Mouse (Mus musculus): ENCODE results near the gene Mgat5. TPM values are rescaled to one million over a fixed set of nuclear protein-coding genes. Genes with fewer than 3 reads are reported as not detected.

Mgat5 gene
- polyA plus RNA-seq, 1 experiment from 2014 or later: 7.2 TPM

DNA sequence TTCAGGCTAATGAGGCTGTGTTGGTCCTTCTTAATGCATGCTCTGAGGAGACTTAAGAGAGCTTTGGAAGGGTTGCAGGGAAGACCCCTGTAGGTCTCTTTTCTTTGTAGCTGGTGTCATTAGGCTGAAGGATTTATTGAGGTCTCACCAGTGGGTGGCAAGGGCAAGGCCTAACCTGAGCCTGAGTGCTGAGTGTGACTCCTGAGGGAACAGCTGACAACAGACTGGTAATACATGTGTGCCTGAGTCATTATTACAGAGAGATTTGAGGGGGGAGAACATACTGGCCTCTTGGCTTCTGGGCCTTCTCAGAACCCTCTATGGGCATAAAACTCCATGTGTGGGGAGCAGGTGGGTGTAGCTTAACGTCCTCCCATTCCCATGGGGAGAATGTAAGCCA lies 8.0 kb downstream of the Mgat5 start:
- Histone ChIP-seq H3K27ac (ENCODE audit: low read depth, low read length) (no peak overlapping the region), H3K4me3 (ENCODE audit: low read depth, low read length) (no peak overlapping the region), H3K4me2 (ENCODE audit: low read depth) (no peak overlapping the region), H3K4me1 (ENCODE audit: control insufficient read depth, insufficient read depth, low read length) (peaks cover 5% of the 10 kb centered on the region; the same call in 1 of the 2 replicates), H3K36me3 (ENCODE audit: control insufficient read depth, insufficient read depth, low read length) (no peaks in the 10 kb centered on the region), H3K9ac (ENCODE audit: low read length) (no peak overlapping the region), H3K27me3 (ENCODE audit: control insufficient read depth, insufficient read depth, low read length) (no peaks in the 10 kb centered on the region), H3K9me3 (ENCODE audit: control insufficient read depth, low read length) (no peaks in the 10 kb centered on the region)
- ATAC-seq (ENCODE audit: insufficient read depth, low FRiP score, low TSS enrichment) (no peak), DNase-seq (ENCODE audit: low spot score) (no peak)
- WGBS: 13% methylated on average over 1 of the region's 1 CpGs

DNA sequence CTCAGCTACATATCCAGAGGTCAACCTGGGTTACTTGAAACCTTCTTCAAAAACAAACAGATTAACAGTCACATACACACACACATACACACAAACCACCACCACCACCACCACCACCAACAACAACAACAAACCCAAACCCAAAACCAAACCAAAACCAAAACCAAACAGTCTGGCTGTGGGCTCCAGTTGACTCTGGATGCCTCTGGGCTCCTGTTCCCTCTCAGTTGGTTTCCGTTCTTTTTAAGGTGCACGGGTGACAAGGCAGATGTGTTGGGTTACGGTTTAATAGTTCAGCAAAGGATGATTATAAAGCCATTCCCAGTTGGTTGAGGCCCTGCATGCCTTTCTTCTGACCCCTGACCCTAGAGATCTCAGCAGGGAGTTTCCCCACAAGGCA lies 8.6 kb downstream of the Mgat5 start:
- Histone ChIP-seq H3K27ac (ENCODE audit: low read depth, low read length) (no peak overlapping the region), H3K9ac (ENCODE audit: low read length) (no peak overlapping the region)
- 33% methylated on average over 3 of the region's 3 CpGs for WGBS

DNA sequence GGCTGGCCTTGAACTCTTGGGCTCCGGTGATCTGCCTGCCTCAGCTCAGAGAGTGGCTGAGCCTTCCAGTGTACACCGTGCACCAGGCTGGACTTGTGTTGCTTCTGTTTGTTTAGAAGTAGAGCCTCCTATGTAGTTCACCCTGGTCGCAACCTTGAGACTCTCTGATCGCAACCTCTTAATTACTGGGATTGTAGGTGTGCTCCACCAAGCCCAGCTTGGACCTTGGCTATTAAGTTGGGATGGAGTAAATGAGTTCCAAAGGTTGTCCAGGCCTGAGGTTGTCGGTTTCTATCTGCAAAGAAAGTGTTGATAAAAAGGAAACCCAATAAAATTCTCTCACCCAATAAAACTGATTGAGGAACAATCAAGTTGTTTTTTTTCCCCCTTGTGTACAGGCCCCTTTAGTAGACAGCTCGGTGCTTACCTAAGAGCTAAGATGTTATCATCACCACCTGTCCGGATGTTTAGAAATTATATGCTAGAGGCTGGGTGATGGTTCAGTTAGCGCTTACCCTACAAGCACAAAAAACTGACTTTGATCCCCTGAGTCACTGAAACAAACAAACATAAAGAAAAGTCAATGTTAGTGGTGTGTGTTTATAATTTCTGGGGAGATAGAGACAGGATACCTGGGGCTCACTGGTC lies 9.9 kb downstream of the Mgat5 start:
- Histone ChIP-seq H3K4me3 (ENCODE audit: low read depth, low read length) (no peak overlapping the region), H3K27ac (ENCODE audit: low read depth, low read length) (no peak overlapping the region), H3K9ac (ENCODE audit: low read length) (no peak overlapping the region), H3K4me2 (ENCODE audit: low read depth) (no peak overlapping the region), H3K9me3 (ENCODE audit: control insufficient read depth, low read length) (no peaks in the 10 kb centered on the region), H3K4me1 (ENCODE audit: control insufficient read depth, insufficient read depth, low read length) (peaks cover 5% of the 10 kb centered on the region; the same call in 1 of the 2 replicates), H3K36me3 (ENCODE audit: control insufficient read depth, insufficient read depth, low read length) (no peaks in the 10 kb centered on the region), H3K27me3 (ENCODE audit: control insufficient read depth, insufficient read depth, low read length) (no peaks in the 10 kb centered on the region)
- ATAC-seq (ENCODE audit: insufficient read depth, low FRiP score, low TSS enrichment) (no peak), DNase-seq (ENCODE audit: low spot score) (no peak)
- WGBS: 91% methylated on average over 8 of the region's 8 CpGs

More for the DNA sequence above, 8.6 kb downstream of the Mgat5 start:
- no peaks in the 10 kb centered on the region for H3K36me3 ChIP-seq (ENCODE audit: control insufficient read depth, insufficient read depth, low read length)
- H3K9me3 ChIP-seq (ENCODE audit: control insufficient read depth, low read length): no peaks in the 10 kb centered on the region
- DNase-seq (ENCODE audit: low spot score) (no peak), ATAC-seq (ENCODE audit: insufficient read depth, low FRiP score, low TSS enrichment) (no peak)
- H3K4me2 ChIP-seq (ENCODE audit: low read depth): no peak overlapping the region
- peaks cover 5% of the 10 kb centered on the region; the same call in 1 of the 2 replicates for H3K4me1 ChIP-seq (ENCODE audit: control insufficient read depth, insufficient read depth, low read length)
- no peak overlapping the region for H3K4me3 ChIP-seq (ENCODE audit: low read depth, low read length)
- H3K27me3 ChIP-seq (ENCODE audit: control insufficient read depth, insufficient read depth, low read length): no peaks in the 10 kb centered on the region

DNA sequence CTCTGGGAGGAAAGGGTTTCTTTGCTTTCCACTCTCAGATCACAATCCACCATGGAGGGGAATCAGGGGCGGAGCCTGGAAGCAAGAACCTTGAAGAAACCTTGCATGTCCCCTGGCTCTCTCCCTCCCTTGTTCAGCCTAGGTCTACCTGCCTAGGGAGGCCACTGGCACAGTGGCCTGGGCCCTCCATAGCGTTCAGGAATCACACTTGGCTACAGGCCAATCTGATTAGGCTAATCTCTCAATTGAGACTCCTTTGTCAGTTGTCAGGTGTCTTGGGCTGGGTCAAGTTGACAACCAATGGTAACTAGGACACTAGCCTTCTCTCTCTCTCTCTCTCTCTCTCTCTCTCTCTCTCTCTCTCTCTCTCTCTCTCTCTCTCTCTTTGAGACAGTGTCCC lies 12.2 kb downstream of the Mgat5 start:
- no peak overlapping the region for H3K4me3 ChIP-seq (ENCODE audit: low read depth, low read length)

DNA sequence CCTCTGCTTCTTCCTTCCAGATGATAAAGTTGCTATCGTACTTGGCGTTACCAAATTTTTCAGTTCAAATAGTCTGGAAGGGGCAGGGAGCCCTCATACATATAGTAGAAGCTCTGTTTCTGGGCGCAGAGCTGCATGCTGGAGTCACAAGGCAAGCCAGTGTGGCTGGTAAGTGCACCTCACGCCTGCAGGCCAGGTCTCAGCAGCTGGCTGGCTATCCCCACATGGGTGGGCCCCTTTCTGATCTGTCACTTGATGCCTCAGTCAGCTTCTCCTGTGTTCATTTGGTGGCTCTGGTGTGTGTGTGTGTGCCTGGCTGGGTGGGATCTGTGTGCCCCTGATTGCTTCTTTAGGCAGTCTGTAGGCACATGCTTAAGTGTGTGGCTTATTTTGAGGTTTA lies 12.8 kb downstream of the Mgat5 start:
- Histone ChIP-seq H3K27ac (ENCODE audit: low read depth, low read length) (no peak overlapping the region), H3K4me3 (ENCODE audit: low read depth, low read length) (no peak overlapping the region), H3K9ac (ENCODE audit: low read length) (no peak overlapping the region), H3K9me3 (ENCODE audit: control insufficient read depth, low read length) (no peaks in the 10 kb centered on the region), H3K4me1 (ENCODE audit: control insufficient read depth, insufficient read depth, low read length) (peaks cover 5% of the 10 kb centered on the region; the same call in 1 of the 2 replicates), H3K36me3 (ENCODE audit: control insufficient read depth, insufficient read depth, low read length) (no peaks in the 10 kb centered on the region), H3K27me3 (ENCODE audit: control insufficient read depth, insufficient read depth, low read length) (no peaks in the 10 kb centered on the region), H3K4me2 (ENCODE audit: low read depth) (no peak overlapping the region)
- 67% methylated on average over 4 of the region's 4 CpGs for WGBS
- DNase-seq (ENCODE audit: low spot score): no peak
- ATAC-seq (ENCODE audit: insufficient read depth, low FRiP score, low TSS enrichment): no peak

More for the DNA sequence above, 12.2 kb downstream of the Mgat5 start:
- no peak overlapping the region for H3K9ac ChIP-seq (ENCODE audit: low read length)
- DNase-seq (ENCODE audit: low spot score): no peak
- H3K36me3 ChIP-seq (ENCODE audit: control insufficient read depth, insufficient read depth, low read length): no peaks in the 10 kb centered on the region
- WGBS: 63% methylated on average over 2 of the region's 2 CpGs
- H3K9me3 ChIP-seq (ENCODE audit: control insufficient read depth, low read length): no peaks in the 10 kb centered on the region
- H3K4me2 ChIP-seq (ENCODE audit: low read depth): no peak overlapping the region
- no peak for ATAC-seq (ENCODE audit: insufficient read depth, low FRiP score, low TSS enrichment)
- H3K4me1 ChIP-seq (ENCODE audit: control insufficient read depth, insufficient read depth, low read length): peaks cover 5% of the 10 kb centered on the region; the same call in 1 of the 2 replicates
- H3K27ac ChIP-seq (ENCODE audit: low read depth, low read length): no peak overlapping the region
- no peaks in the 10 kb centered on the region for H3K27me3 ChIP-seq (ENCODE audit: control insufficient read depth, insufficient read depth, low read length)

DNA sequence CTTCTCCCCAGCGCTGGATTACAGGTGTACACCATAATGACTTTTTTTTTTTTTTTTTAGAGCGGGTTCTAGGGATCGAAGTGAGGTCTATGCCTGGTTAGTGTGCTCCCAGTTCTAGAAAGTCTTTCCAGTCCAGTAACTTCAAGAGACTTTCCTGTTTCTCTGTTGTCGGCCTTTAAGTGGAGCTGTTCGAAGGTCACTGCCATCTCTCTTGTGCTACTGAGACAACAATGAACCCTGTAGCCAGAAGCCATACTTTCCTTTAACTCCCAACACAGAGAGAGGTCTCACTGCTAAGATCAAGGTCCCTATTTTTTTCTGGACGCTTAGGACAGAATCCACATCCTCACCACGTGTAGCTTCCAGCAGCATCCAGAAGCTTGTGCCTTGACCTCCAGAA lies 13.4 kb downstream of the Mgat5 start:
- Histone ChIP-seq H3K9ac (ENCODE audit: low read length) (no peak overlapping the region), H3K4me1 (ENCODE audit: control insufficient read depth, insufficient read depth, low read length) (peaks cover 5% of the 10 kb centered on the region; the same call in 1 of the 2 replicates), H3K27ac (ENCODE audit: low read depth, low read length) (no peak overlapping the region), H3K4me2 (ENCODE audit: low read depth) (no peak overlapping the region), H3K4me3 (ENCODE audit: low read depth, low read length) (no peak overlapping the region), H3K36me3 (ENCODE audit: control insufficient read depth, insufficient read depth, low read length) (no peaks in the 10 kb centered on the region), H3K27me3 (ENCODE audit: control insufficient read depth, insufficient read depth, low read length) (no peaks in the 10 kb centered on the region), H3K9me3 (ENCODE audit: control insufficient read depth, low read length) (no peaks in the 10 kb centered on the region)
- ATAC-seq (ENCODE audit: insufficient read depth, low FRiP score, low TSS enrichment) (no peak), DNase-seq (ENCODE audit: low spot score) (no peak)
- 88% methylated on average over 7 of the region's 7 CpGs for WGBS

DNA sequence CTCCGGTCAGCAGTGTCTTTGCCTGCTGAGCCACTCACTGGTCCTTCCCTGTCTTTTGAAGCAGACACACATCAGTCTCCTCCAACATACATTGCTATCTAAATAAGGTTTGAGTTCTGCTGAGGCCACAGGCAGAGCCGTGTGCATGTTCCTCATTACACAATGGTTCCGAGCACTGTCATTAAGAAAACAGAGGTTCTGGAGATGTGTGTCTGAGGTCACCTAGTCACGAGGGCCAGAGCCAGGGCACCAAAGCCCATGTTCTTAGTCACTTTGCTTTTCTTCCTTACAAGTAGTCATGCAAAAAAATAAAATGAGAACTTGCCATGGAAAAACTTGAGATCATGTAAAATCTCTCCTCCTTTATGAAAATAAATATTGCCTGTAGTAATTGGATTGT lies 14.3 kb downstream of the Mgat5 start:
- no peak for ATAC-seq (ENCODE audit: insufficient read depth, low FRiP score, low TSS enrichment)
- Histone ChIP-seq H3K4me3 (ENCODE audit: low read depth, low read length) (no peak overlapping the region), H3K27ac (ENCODE audit: low read depth, low read length) (no peak overlapping the region), H3K27me3 (ENCODE audit: control insufficient read depth, insufficient read depth, low read length) (no peaks in the 10 kb centered on the region), H3K4me1 (ENCODE audit: control insufficient read depth, insufficient read depth, low read length) (no peaks in the 10 kb centered on the region), H3K9me3 (ENCODE audit: control insufficient read depth, low read length) (no peaks in the 10 kb centered on the region), H3K4me2 (ENCODE audit: low read depth) (no peak overlapping the region), H3K9ac (ENCODE audit: low read length) (no peak overlapping the region), H3K36me3 (ENCODE audit: control insufficient read depth, insufficient read depth, low read length) (no peaks in the 10 kb centered on the region)
- WGBS: 84% methylated on average over 4 of the region's 4 CpGs
- no peak for DNase-seq (ENCODE audit: low spot score)

DNA sequence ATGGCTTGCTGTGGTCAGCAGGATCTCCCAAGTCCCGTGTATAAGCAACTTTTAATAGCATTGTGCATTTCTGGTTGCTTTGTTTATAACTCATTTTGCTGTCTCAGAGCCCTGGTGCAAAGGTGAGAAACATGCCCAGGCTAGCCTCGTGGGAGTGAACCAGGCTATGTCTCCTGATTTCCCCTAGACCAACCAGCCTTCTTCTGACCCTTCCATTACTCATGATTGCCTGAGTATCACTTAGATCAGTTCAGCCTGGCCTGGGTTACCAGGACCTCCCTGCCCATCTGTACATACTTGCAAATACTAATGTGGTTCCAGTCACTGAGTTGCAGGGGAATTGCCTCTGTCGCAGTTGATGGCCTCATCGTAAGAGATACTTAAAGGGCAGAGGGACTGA lies 14.8 kb downstream of the Mgat5 start:
- H3K4me2 ChIP-seq (ENCODE audit: low read depth): no peak overlapping the region
- no peaks in the 10 kb centered on the region for H3K27me3 ChIP-seq (ENCODE audit: control insufficient read depth, insufficient read depth, low read length)
- no peaks in the 10 kb centered on the region for H3K36me3 ChIP-seq (ENCODE audit: control insufficient read depth, insufficient read depth, low read length)
- H3K4me1 ChIP-seq (ENCODE audit: control insufficient read depth, insufficient read depth, low read length): no peaks in the 10 kb centered on the region
- no peaks in the 10 kb centered on the region for H3K9me3 ChIP-seq (ENCODE audit: control insufficient read depth, low read length)
- no peak overlapping the region for H3K27ac ChIP-seq (ENCODE audit: low read depth, low read length)
- H3K9ac ChIP-seq (ENCODE audit: low read length): no peak overlapping the region
- no peak overlapping the region for H3K4me3 ChIP-seq (ENCODE audit: low read depth, low read length)
- DNase-seq (ENCODE audit: low spot score) (no peak), ATAC-seq (ENCODE audit: insufficient read depth, low FRiP score, low TSS enrichment) (no peak)
- WGBS: 84% methylated on average over 4 of the region's 4 CpGs

DNA sequence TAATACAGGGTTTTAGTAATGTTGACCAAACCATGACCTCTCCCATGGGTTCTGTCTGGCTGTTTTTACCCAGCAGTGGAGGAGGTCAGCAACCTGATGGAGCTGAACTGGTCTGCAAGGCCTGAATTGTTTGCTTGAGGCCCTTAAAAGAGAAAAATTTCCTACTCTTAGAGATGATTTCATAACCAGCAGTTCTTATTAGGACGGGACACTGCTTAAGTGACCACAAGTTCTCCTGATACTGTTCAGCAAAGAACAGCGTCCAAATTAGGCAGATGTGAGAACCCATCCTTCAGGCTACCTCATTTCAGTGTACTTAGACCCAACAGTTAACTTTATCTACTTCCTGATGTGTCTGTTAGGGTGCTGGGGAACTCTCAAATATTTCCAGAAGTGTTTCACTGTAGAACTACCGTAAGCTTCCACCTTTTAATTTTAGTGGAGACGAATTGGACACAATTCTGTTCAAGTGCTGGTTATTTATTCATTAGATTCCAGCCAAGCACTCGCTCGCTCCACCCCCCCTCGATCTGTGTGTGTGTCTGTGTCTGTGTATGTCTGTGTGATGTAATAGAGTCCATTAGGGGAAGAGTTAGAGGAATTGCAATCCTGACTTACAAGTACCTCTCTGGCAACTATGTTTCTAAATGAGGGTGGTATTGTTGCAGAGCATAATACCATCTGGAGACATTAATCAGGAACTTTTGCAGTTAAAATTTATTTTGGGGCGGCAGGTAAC lies 17.4 kb downstream of the Mgat5 start:
- ATAC-seq (ENCODE audit: insufficient read depth, low FRiP score, low TSS enrichment): no peak
- no peaks in the 10 kb centered on the region for H3K4me1 ChIP-seq (ENCODE audit: control insufficient read depth, insufficient read depth, low read length)
- no peak overlapping the region for H3K4me2 ChIP-seq (ENCODE audit: low read depth)
- no peak overlapping the region for H3K4me3 ChIP-seq (ENCODE audit: low read depth, low read length)
- no peaks in the 10 kb centered on the region for H3K27me3 ChIP-seq (ENCODE audit: control insufficient read depth, insufficient read depth, low read length)
- H3K9me3 ChIP-seq (ENCODE audit: control insufficient read depth, low read length): no peaks in the 10 kb centered on the region
- H3K27ac ChIP-seq (ENCODE audit: low read depth, low read length): no peak overlapping the region
- H3K9ac ChIP-seq (ENCODE audit: low read length): no peak overlapping the region
- no peaks in the 10 kb centered on the region for H3K36me3 ChIP-seq (ENCODE audit: control insufficient read depth, insufficient read depth, low read length)
- WGBS: 86% methylated on average over 8 of the region's 8 CpGs
- DNase-seq (ENCODE audit: low spot score): no peak
